Mouse (Mus musculus) bone marrow, adult 2 months (tissue): ENCODE results near the gene Pald1. TPM values are rescaled to one million over a fixed set of nuclear protein-coding genes. Genes with fewer than 3 reads are reported as not detected.

Source experiments
- H3K27ac ChIP-seq: fragments of 200-500 bp; 2 replicates; pipeline ENCODE4 v1.5.1; 2012; ENCODE audit warnings: low read depth, mild to moderate bottlenecking, control low read depth, inconsistent platforms, low read length; ENCODE audit not compliant: control insufficient read depth, poor library complexity, insufficient read depth
- H3K4me1 ChIP-seq: fragments of 200-500 bp; 2 replicates; pipeline ENCODE4 v1.6.1; 2011; ENCODE audit warnings: low read length; ENCODE audit not compliant: control insufficient read depth, insufficient read depth
- H3K4me3 ChIP-seq: fragments of 200-500 bp; replicated peaks from 2 replicates; pipeline ENCODE3; 2011; ENCODE audit warnings: mild to moderate bottlenecking, low read depth, low read length, control low read depth; ENCODE audit not compliant: control insufficient read depth
- CTCF ChIP-seq: fragments of 200-500 bp; IDR thresholded peaks from 2 replicates; pipeline ENCODE4 v1.5.1; 2011; ENCODE audit warnings: low read length, control low read depth; ENCODE audit not compliant: control insufficient read depth, insufficient read depth
- POLR2A ChIP-seq: fragments of 200-500 bp; IDR thresholded peaks from 2 replicates; pipeline ENCODE4 v1.6.1; 2011; ENCODE audit warnings: low read depth, mild to moderate bottlenecking, control low read depth, low read length, borderline replicate concordance; ENCODE audit not compliant: control insufficient read depth
- WGBS: fragments of 180-500 bp; shearing (Covaris S2); methylation state at CpG from one replicate; pipeline ENCODE4 v1.1.7; 2018; 5-methylcytosine and 5-hydroxymethylcytosine counted together
- polyA plus RNA-seq: library from polyadenylated mRNA; stranded (reverse); fragments of >200 nt; gene quantifications from 2 replicates; pipeline ENCODE4 v1.2.4, GENCODE M21; 2011; ENCODE audit warnings: low replicate concordance; ENCODE audit not compliant: missing spikeins, insufficient read depth, insufficient read length

The Pald1 gene
- polyA plus RNA-seq, 1 experiment: 4.1 TPM

GRCm38 (mm10) chr10:61294242-61294641 lies 89.1 kb downstream of the Pald1 start:
- H3K4me3 ChIP-seq: no peak overlapping the region
- no peak overlapping the region for H3K27ac ChIP-seq
- no peaks in the 10 kb centered on the region; the same call in 1 of the 2 replicates for H3K4me1 ChIP-seq
- TF ChIP-seq POLR2A (no peak), CTCF (no peak)
- WGBS: 78% methylated on average over 8 of the region's 8 CpGs

- TF ChIP-seq POLR2A (no peak), CTCF (no peak)
- no peaks in the 10 kb centered on the region for H3K4me1 ChIP-seq
- 2% methylated on average over 2 of the region's 2 CpGs for WGBS
- H3K27ac ChIP-seq: no peak overlapping the region
- H3K4me3 ChIP-seq: no peak overlapping the region
Measured at GRCm38 (mm10) chr10:61290479-61290878, 92.9 kb downstream of the Pald1 start.

GRCm38 (mm10) chr10:61290016-61290415 lies 93.3 kb downstream of the Pald1 start:
- H3K4me3 ChIP-seq: no peak overlapping the region
- 45% methylated on average over 2 of the region's 2 CpGs for WGBS
- no peak overlapping the region for H3K27ac ChIP-seq
- no peak for TF ChIP-seq CTCF
- TF ChIP-seq POLR2A: no peak
- H3K4me1 ChIP-seq: no peaks in the 10 kb centered on the region

- no peak overlapping the region for H3K27ac ChIP-seq
- TF ChIP-seq POLR2A: no peak
- TF ChIP-seq CTCF: no peak
- 67% methylated on average over 7 of the region's 7 CpGs for WGBS
- no peak overlapping the region for H3K4me3 ChIP-seq
- no peaks in the 10 kb centered on the region for H3K4me1 ChIP-seq
Measured at GRCm38 (mm10) chr10:61286246-61286645, 97.1 kb downstream of the Pald1 start.

GRCm38 (mm10) chr10:61285271-61285670 lies 98.1 kb downstream of the Pald1 start:
- Histone ChIP-seq H3K27ac (no peak overlapping the region), H3K4me3 (no peak overlapping the region), H3K4me1 (no peaks in the 10 kb centered on the region)
- 84% methylated on average over 11 of the region's 11 CpGs for WGBS
- no peak for TF ChIP-seq CTCF

- no peak for TF ChIP-seq POLR2A
- TF ChIP-seq CTCF: no peak
- no peak overlapping the region for H3K27ac ChIP-seq
- no peaks in the 10 kb centered on the region for H3K4me1 ChIP-seq
- H3K4me3 ChIP-seq: no peak overlapping the region
- 75% methylated on average over 4 of the region's 4 CpGs for WGBS
Measured at GRCm38 (mm10) chr10:61284309-61284708, 99.0 kb downstream of the Pald1 start.

- no peak for TF ChIP-seq POLR2A
- TF ChIP-seq CTCF: no peak
- WGBS: 71% methylated on average over 5 of the region's 5 CpGs
Measured at GRCm38 (mm10) chr10:61281115-61281514, 102.2 kb downstream of the Pald1 start.

GRCm38 (mm10) chr10:61277918-61278674 lies 105.2 kb downstream of the Pald1 start:
- no peaks in the 10 kb centered on the region for H3K4me1 ChIP-seq
- H3K27ac ChIP-seq: peak overlapping the region; percentile 34; the same call in 1 of the 2 replicates
- 27% methylated on average over 14 of the region's 14 CpGs for WGBS
- no peak overlapping the region for H3K4me3 ChIP-seq
- TF ChIP-seq CTCF: no peak
- TF ChIP-seq POLR2A: no peak

More at GRCm38 (mm10) chr10:61281115-61281514, 102.2 kb downstream of the Pald1 start:
- Histone ChIP-seq H3K4me1 (no peaks in the 10 kb centered on the region), H3K27ac (no peak overlapping the region), H3K4me3 (no peak overlapping the region)
